In the genomic region with DNA sequence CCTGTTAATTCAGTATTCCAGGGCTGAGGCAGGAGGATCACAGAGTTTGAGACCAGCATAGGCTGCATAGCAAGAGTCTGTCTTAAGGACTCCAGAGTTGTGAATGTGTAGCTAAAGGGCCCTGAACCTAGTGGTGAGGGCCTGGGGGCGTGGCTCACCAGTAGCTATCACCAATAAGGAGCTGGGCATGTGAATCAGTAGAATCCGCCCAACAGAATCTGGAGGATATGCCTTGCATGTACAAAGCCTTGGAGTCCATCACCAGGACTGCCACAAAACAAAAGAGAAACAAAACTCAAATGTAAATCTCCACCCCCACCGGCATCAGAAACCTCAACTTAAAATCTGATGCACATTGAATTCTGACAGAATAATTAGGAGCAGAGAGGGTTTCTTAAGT, we compare ENCODE assay signal across 9 mouse cellular contexts. TPM values are rescaled to one million over a fixed set of nuclear protein-coding genes. Genes with fewer than 3 reads are reported as not detected.
A peak's percentile ranks its signal among the peaks of the same experiment; 100 is the strongest.
DNase-seq lines count a peak whose midpoint lies in the region; ATAC-seq and TF ChIP-seq lines count a peak whose summit lies in the region.
"Had no signal": no experiment of that assay in that cellular context is flagged by ENCODE, and none has a peak within 500 bp of the region (broad histone marks: within the 10 kb centered on the region; RNA-seq: fewer than 3 reads in every experiment).

No protein-coding gene starts in this region.

- DNase-seq in heart, adult 2 months, result no peak
- DNase-seq in heart, postnatal 25 days (ENCODE audit: low spot score), result no peak
- peak; percentile 47 for DNase-seq in CH12.LX (ENCODE audit: extremely low read depth)
- DNase-seq in liver, postnatal 0 days, result no peak
- no peak for DNase-seq in ovary, adult 18-20 months (ENCODE audit: low spot score)
- no peak for DNase-seq in gastrocnemius, adult 8-10 months (ENCODE audit: low spot score in 2 of 2)
- DNase-seq in layer of hippocampus, adult 9-10 months (ENCODE audit: low spot score), result no peak

- intact Hi-C loops in heart, adult 2 months (cut with DNase I), result no loop called here
- intact Hi-C loops in heart, postnatal 25 days (cut with DNase I), result no loop called here

- no peak for TF ChIP-seq POLR2A in heart, adult 2 months (IDR thresholded peaks at IDR 0.05; ENCODE audit: insufficient read depth, low read depth, low read length)
- no peak for TF ChIP-seq POLR2A in CH12.LX (IDR thresholded peaks at IDR 0.05; ENCODE audit: low read depth, low read length)

- H3K4me3 ChIP-seq in heart, adult 2 months, result no peak overlapping the region
- H3K4me3 ChIP-seq in CH12.LX (replicated peaks in 1 of 3; ENCODE audit: low read depth in 2 of 3, low read length in 2 of 3, poor library complexity in 1 of 3), result peak overlapping the region in 2 of 3 experiments; percentile 34 to 96
- H3K4me3 ChIP-seq in forebrain, embryonic 15.5 days, result peak overlapping the region; percentile 86
- H3K4me3 ChIP-seq in liver, postnatal 0 days (ENCODE audit: low read depth, low read length), result no peak overlapping the region

- H3K4me1 ChIP-seq in heart, adult 2 months (ENCODE audit: control insufficient read depth, insufficient read depth, low read length), result peaks cover 18% of the 10 kb centered on the region
- peaks cover 15 to 29% of the 10 kb centered on the region in 2 experiments for H3K4me1 ChIP-seq in CH12.LX (ENCODE audit: control insufficient read depth in 1 of 2, insufficient read depth in 2 of 2)
- H3K4me1 ChIP-seq in forebrain, embryonic 15.5 days, result peaks cover 34% of the 10 kb centered on the region
- H3K4me1 ChIP-seq in liver, postnatal 0 days (ENCODE audit: insufficient read depth), result peaks cover 43% of the 10 kb centered on the region

- H3K9me3 ChIP-seq in CH12.LX (replicated peaks; ENCODE audit: low read length), result peaks cover 5% of the 10 kb centered on the region
- H3K9me3 ChIP-seq in forebrain, embryonic 15.5 days, result no peaks in the 10 kb centered on the region
- no peaks in the 10 kb centered on the region for H3K9me3 ChIP-seq in liver, postnatal 0 days (ENCODE audit: low read length)

- dilution Hi-C loops in CH12.LX (cut with MboI; ENCODE audit: extremely low pct_ligation_motif_present, extremely low pct_unique_long_range_greater_than_20kb, low sequenced_read_pairs), result no loop called here

- in situ Hi-C loops in CH12.LX (cut with MboI; ENCODE audit: low pct_ligation_motif_present, low pct_unique_long_range_greater_than_20kb, low sequenced_read_pairs), result no loop called here

- H3K27ac ChIP-seq in heart, adult 2 months, result peak overlapping the region; percentile 27; the same call in 1 of the 2 replicates
- no peak overlapping the region for H3K27ac ChIP-seq in CH12.LX (ENCODE audit: insufficient read depth, low read depth)
- H3K27ac ChIP-seq in forebrain, embryonic 15.5 days (replicated peaks), result peak overlapping the region; percentile 96
- peak overlapping the region; percentile 46; the same call in 1 of the 2 replicates for H3K27ac ChIP-seq in liver, postnatal 0 days (ENCODE audit: low read depth)

- no peak for TF ChIP-seq CTCF in heart, adult 2 months (IDR thresholded peaks at IDR 0.05)
- no peak for TF ChIP-seq CTCF in CH12.LX (conservative IDR thresholded peaks at IDR 0.05 in 1 of 2, IDR thresholded peaks at IDR 0.05 in 1 of 2; ENCODE audit: low read depth in 2 of 2, low read length in 2 of 2)
- no peak for TF ChIP-seq CTCF in liver, postnatal 0 days (IDR thresholded peaks at IDR 0.05; ENCODE audit: low read depth)

- H3K79me2 ChIP-seq in heart, adult 2 months (replicated peaks; ENCODE audit: control insufficient read depth, insufficient read depth, low read length), result peaks cover 13% of the 10 kb centered on the region
- peaks cover 59% of the 10 kb centered on the region for H3K79me2 ChIP-seq in CH12.LX (replicated peaks; ENCODE audit: control insufficient read depth, extremely low read depth, insufficient read depth, poor library complexity, severe bottlenecking)

- WGBS in heart, adult 2 months, result 67% methylated on average over 3 of the region's 3 CpGs
- 49% methylated on average over 3 of the region's 3 CpGs for WGBS in forebrain, embryonic 15.5 days
- 52% methylated on average over 3 of the region's 3 CpGs for WGBS in liver, postnatal 0 days (ENCODE audit: insufficient replicate concordance)

- TF ChIP-seq EP300 in heart, adult 2 months (IDR thresholded peaks at IDR 0.05; ENCODE audit: insufficient read depth, low read depth, low read length), result no peak
- no peak for TF ChIP-seq EP300 in CH12.LX (IDR thresholded peaks at IDR 0.05; ENCODE audit: low read length)
- TF ChIP-seq EP300 in liver, postnatal 0 days (IDR thresholded peaks at IDR 0.05; ENCODE audit: low read depth), result no peak

- no peaks in the 10 kb centered on the region for H3K36me3 ChIP-seq in heart, adult 2 months (ENCODE audit: control insufficient read depth, insufficient read depth, low read length)
- H3K36me3 ChIP-seq in CH12.LX (replicated peaks in 1 of 2; ENCODE audit: control insufficient read depth in 1 of 2, insufficient read depth in 1 of 2, low read length in 1 of 2), result peaks cover 30 to 52% of the 10 kb centered on the region in 2 experiments
- H3K36me3 ChIP-seq in forebrain, embryonic 15.5 days, result peaks cover 6% of the 10 kb centered on the region
- peaks cover 5% of the 10 kb centered on the region for H3K36me3 ChIP-seq in liver, postnatal 0 days (replicated peaks; ENCODE audit: insufficient read depth, low read length)

- no peak overlapping the region for H3K9ac ChIP-seq in heart, adult 2 months (ENCODE audit: low read depth, low read length)
- H3K9ac ChIP-seq in CH12.LX (ENCODE audit: insufficient read depth, low read depth), result peak overlapping the region; percentile 47
- H3K9ac ChIP-seq in forebrain, embryonic 15.5 days (replicated peaks), result peak overlapping the region; percentile 98
- no peak overlapping the region; the same call in 1 of the 2 replicates for H3K9ac ChIP-seq in liver, postnatal 0 days (replicated peaks)

- no peak for ATAC-seq in forebrain, embryonic 15.5 days (replicated peaks)
- ATAC-seq in liver, postnatal 0 days, result no peak

- no peaks in the 10 kb centered on the region for H3K27me3 ChIP-seq in heart, adult 2 months (ENCODE audit: control insufficient read depth, insufficient read depth, low read length)
- H3K27me3 ChIP-seq in CH12.LX (replicated peaks), result no peaks in the 10 kb centered on the region
- no peaks in the 10 kb centered on the region for H3K27me3 ChIP-seq in forebrain, embryonic 15.5 days
- H3K27me3 ChIP-seq in liver, postnatal 0 days (ENCODE audit: insufficient read depth, low read length), result no peaks in the 10 kb centered on the region
- H3K27me3 ChIP-seq: Patski had no signal

- TF ChIP-seq RAD21 in CH12.LX (IDR thresholded peaks at IDR 0.05; ENCODE audit: low read depth, low read length), result no peak

- peak overlapping the region; percentile 58 for H3K4me2 ChIP-seq in CH12.LX (ENCODE audit: insufficient read depth, low read depth, poor library complexity, severe bottlenecking)
- peak overlapping the region; percentile 60 for H3K4me2 ChIP-seq in forebrain, embryonic 15.5 days (replicated peaks)
- peak overlapping the region; percentile 88 for H3K4me2 ChIP-seq in liver, postnatal 0 days (ENCODE audit: low read depth, low read length)

TF ChIP-seq in CH12.LX, 34 proteins besides CTCF, POLR2A, EP300 and RAD21:
- TF ChIP-seq ZKSCAN1 (IDR thresholded peaks at IDR 0.05; ENCODE audit: borderline replicate concordance, low read depth, low read length) (no peak), CHD2 (IDR thresholded peaks at IDR 0.05; ENCODE audit: low read length) (no peak), MAFK (IDR thresholded peaks at IDR 0.05; ENCODE audit: insufficient replicate concordance, low read length) (no peak), JUND (conservative IDR thresholded peaks at IDR 0.05; ENCODE audit: low read depth, low read length) (no peak), MEF2A (IDR thresholded peaks at IDR 0.05; ENCODE audit: borderline replicate concordance, low read depth, low read length) (no peak), KAT2A (IDR thresholded peaks at IDR 0.05; ENCODE audit: insufficient replicate concordance, low read length) (no peak), SIN3A (IDR thresholded peaks at IDR 0.05; ENCODE audit: low read length) (no peak), IRF4 (IDR thresholded peaks at IDR 0.05; ENCODE audit: low read depth, low read length) (no peak), ELF1 (IDR thresholded peaks at IDR 0.05; ENCODE audit: low read depth, low read length) (no peak)

RNA-seq across cellular contexts. Expression of gene Gramd1a, which starts 7.6 kb away (rescaled TPM):
- total RNA-seq in heart, adult 2 months (2021), result 10 to 100 TPM; 27.9 to 33.7 TPM
- 49.2 and 64.3 TPM in 2 replicates for polyA plus RNA-seq in heart, adult 2 months (2012; rRNA removed)
- 10 to 100 TPM; 25.7 to 30.0 TPM for total RNA-seq in heart, postnatal 25 days (2021)
- total RNA-seq in CH12.LX (2012; rRNA removed), result 66.6 and 86.0 TPM in 2 replicates
- 45.7 and 49.5 TPM in 2 replicates for total RNA-seq in CH12.LX (2014; rRNA removed)
- 70.0 and 90.7 TPM in 2 replicates for polyA plus RNA-seq in CH12.LX (2012; ENCODE audit: insufficient read length, low read depth)
- 246 TPM in 2 replicates for polyA plus RNA-seq in forebrain, embryonic 15.5 days (2015; fragmentation: Nextera tagmentation; extraction: Ambion mirVana)
- polyA plus RNA-seq in liver, postnatal 0 days (2015; fragmentation: Nextera tagmentation; extraction: Ambion mirVana), result 7.1 and 8.9 TPM in 2 replicates
- total RNA-seq in gastrocnemius, adult 8-10 months (2022), result 10 to 100 TPM; 30.7 to 40.2 (median 33.3) TPM

RNA-seq across cellular contexts. Expression of gene Scn1b, which starts 21.3 kb away (rescaled TPM):
- total RNA-seq in heart, adult 2 months (2021), result 10 to 100 TPM; 31.8 to 32.5 TPM
- 39.7 and 41.9 TPM in 2 replicates for polyA plus RNA-seq in heart, adult 2 months (2012; rRNA removed)
- total RNA-seq in heart, postnatal 25 days (2021), result 10 to 100 TPM; 21.2 to 21.8 TPM
- total RNA-seq in CH12.LX (2012; rRNA removed) (0.17 and 0.30 TPM in 2 replicates), CH12.LX (2014; rRNA removed) (not detected in 2 replicates)
- not detected in 2 replicates for polyA plus RNA-seq in CH12.LX (2012; ENCODE audit: insufficient read length, low read depth)
- 4.3 and 4.4 TPM in 2 replicates for polyA plus RNA-seq in forebrain, embryonic 15.5 days (2015; fragmentation: Nextera tagmentation; extraction: Ambion mirVana)
- polyA plus RNA-seq in liver, postnatal 0 days (2015; fragmentation: Nextera tagmentation; extraction: Ambion mirVana), result 2.8 and 3.1 TPM in 2 replicates
- 1,000 to 10,000 TPM in 1 of 4 experiments, 100 to 1,000 TPM in 3; 780 to 1,106 (median 929) TPM for total RNA-seq in gastrocnemius, adult 8-10 months (2022)

RNA-seq across cellular contexts. Expression of gene Hpn, which starts 33.0 kb away (rescaled TPM):
- 1 to 10 TPM; 1.7 to 2.6 TPM for total RNA-seq in heart, adult 2 months (2021)
- polyA plus RNA-seq in heart, adult 2 months (2012; rRNA removed), result 2.8 and 5.1 TPM in 2 replicates
- 1 to 10 TPM; 2.1 to 3.4 TPM for total RNA-seq in heart, postnatal 25 days (2021)
- total RNA-seq in CH12.LX (2012; rRNA removed), result 1.7 and 3.0 TPM in 2 replicates
- 8.7 and 11.2 TPM in 2 replicates for total RNA-seq in CH12.LX (2014; rRNA removed)
- 16.7 and 18.7 TPM in 2 replicates for polyA plus RNA-seq in CH12.LX (2012; ENCODE audit: insufficient read length, low read depth)
- polyA plus RNA-seq in forebrain, embryonic 15.5 days (2015; fragmentation: Nextera tagmentation; extraction: Ambion mirVana), result 0.36 TPM in 1 of 2 replicates, not detected in the other
- 250 and 259 TPM in 2 replicates for polyA plus RNA-seq in liver, postnatal 0 days (2015; fragmentation: Nextera tagmentation; extraction: Ambion mirVana)
- 10 to 100 TPM; 15.2 to 21.0 (median 17.7) TPM for total RNA-seq in gastrocnemius, adult 8-10 months (2022)

Comparison
In these comparisons a context has a peak if more than half of its experiments do, and no peak if none do; other contexts are left out.
1. H3K4me3 ChIP-seq: peak in CH12.LX (2 of 3) and forebrain, embryonic 15.5 days (single experiment); none in heart, adult 2 months (single experiment) and liver, postnatal 0 days (single experiment).
2. H3K9ac ChIP-seq: peak in CH12.LX (single experiment) and forebrain, embryonic 15.5 days (single experiment); none in heart, adult 2 months (single experiment) and liver, postnatal 0 days (single experiment).
3. RNA of gene Scn1b, which starts 21.3 kb away (total RNA-seq): 780 to 1,106 TPM in gastrocnemius, adult 8-10 months; 31.8 to 32.5 TPM in heart, adult 2 months, 21.2 to 21.8 TPM in heart, postnatal 25 days and 0.17 to 0.30 TPM in CH12.LX; every median in the first group is over 10 times any median in the second.
4. Peak in every context shown above with its lines, with median percentiles within 50 percentile points of each other: H3K4me2 ChIP-seq.